Mouse (Mus musculus): ENCODE results near the gene Rft1.

DNA sequence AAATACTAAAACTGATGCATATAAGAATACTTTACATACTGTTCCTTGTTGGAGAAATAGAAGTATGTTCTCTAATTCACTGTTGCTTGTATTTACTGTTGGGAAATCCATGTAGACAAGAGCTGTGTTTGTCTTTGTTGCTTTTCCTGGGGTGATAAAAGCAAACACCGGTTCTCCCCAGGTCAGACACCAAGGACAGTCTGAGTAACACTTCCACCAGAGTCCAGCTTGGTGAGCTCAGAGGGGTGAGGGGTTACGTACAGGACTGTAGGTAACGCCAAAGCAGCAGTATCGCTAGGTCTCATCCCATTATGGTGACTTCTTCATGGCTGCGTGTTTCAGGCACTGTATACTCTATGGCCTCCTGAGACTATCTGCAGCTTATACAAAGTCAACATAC, 80.5 kb downstream of the Rft1 start:
- TF ChIP-seq POLR2A (IDR thresholded peaks at IDR 0.05; ENCODE audit: control insufficient read depth, low read depth, low read length) (no peak), CTCF (IDR thresholded peaks at IDR 0.05; ENCODE audit: control insufficient read depth, insufficient read depth, insufficient replicate concordance, low read depth, low read length) (no peak)
